Mouse (Mus musculus) layer of hippocampus, adult 9-10 months (tissue): ENCODE measurements at regions not wholly inside any gene's neighbourhood (a gene's known extent, or its start where the extent isn't known, plus 50 kb on each side); places are given as distances from the start of the nearest gene placed in this dataset.

Source experiments
- DNase-seq: peaks from one replicate; pipeline ENCODE4 v3.0.0; 2022; ENCODE audit warnings: low spot score

- no peak for DNase-seq
Measured at GRCm38 (mm10) chr4:152935484-152935883, 457.8 kb upstream of the Kcnab2 start.

DNA sequence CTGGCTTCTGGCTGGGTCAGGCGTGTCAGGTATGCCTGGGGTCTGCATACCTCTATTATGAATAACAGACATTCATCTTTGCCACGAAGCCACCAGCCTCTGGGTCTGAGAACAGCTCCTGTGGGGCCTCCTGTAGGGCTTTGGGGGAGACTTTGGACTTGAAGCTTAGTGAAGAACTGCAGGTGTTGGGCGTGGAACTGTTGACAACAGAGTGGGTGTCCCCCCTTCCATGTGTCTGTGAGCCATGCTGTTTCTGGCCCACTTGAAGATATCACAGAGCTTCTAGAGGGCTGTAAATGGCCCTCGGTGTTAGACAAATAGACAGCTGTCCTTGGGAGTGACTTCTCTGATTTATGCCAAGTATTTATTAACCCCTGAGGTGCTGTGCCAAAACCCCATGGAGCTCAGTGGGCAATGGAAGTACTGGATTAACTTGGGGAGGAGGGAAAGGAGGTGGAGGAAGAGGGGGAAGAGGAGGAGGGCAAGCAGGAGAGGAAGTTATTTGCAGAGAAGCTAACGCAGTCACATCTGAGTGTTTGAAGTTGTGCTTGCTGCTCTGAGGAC is 450.8 kb upstream of the Kcnab2 start:
- DNase-seq, result no peak

GRCm38 (mm10) chr4:152920261-152920660 is 442.6 kb upstream of the Kcnab2 start:
- no peak for DNase-seq

- DNase-seq, result no peak
Measured at GRCm38 (mm10) chr4:152919851-152920250, 442.2 kb upstream of the Kcnab2 start.

GRCm38 (mm10) chr4:152916576-152916975 is 438.9 kb upstream of the Kcnab2 start:
- no peak for DNase-seq

DNA sequence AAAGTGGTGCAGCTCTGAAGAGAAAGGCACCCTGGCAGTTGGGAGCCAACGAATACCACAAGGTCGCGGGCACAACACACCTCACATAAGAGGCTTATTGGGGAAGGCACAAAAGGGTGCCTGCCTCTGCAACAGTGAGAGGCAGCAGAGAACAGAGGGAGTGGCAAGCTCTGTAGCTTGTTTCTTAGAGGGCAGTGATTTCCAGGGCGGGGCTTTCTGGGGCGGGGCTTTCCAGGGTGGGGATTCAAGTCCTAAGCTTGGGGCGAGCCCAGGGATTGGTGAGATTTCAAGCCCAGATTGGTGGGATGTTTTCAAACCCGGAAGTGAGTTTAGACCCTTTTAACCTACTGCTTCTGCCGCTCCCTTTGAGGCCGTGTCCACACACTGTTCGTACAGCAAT is 435.8 kb upstream of the Kcnab2 start:
- no peak for DNase-seq

- DNase-seq, result no peak
Measured at GRCm38 (mm10) chr4:152912846-152913245, 435.2 kb upstream of the Kcnab2 start.

DNA sequence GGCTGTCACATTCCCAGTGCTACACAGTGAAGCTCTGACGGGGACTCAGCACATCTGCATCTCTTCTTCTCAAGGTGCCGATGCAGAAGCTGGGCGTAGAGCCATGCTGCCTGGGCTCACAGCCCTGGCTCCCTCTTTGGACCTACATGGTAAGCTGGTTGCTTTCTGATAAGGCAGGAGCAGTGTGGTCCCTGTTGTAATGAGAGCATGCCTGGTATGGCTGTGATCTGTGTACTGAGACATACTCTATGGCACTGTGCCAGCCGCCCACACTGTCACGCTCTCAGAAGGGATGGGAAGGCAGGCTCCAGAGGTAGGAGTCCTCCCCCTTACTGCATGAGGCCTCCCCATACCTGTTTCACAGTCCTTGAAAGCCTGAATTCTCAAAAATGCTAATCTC is 430.6 kb upstream of the Kcnab2 start:
- peak; percentile 9 for DNase-seq

- no peak for DNase-seq
Measured at GRCm38 (mm10) chr4:152902851-152903250, 425.2 kb upstream of the Kcnab2 start.

GRCm38 (mm10) chr4:152900049-152900448 is 422.4 kb upstream of the Kcnab2 start:
- DNase-seq, result peak; percentile 13

GRCm38 (mm10) chr4:152895076-152895475 is 417.4 kb upstream of the Kcnab2 start:
- DNase-seq, result no peak

DNA sequence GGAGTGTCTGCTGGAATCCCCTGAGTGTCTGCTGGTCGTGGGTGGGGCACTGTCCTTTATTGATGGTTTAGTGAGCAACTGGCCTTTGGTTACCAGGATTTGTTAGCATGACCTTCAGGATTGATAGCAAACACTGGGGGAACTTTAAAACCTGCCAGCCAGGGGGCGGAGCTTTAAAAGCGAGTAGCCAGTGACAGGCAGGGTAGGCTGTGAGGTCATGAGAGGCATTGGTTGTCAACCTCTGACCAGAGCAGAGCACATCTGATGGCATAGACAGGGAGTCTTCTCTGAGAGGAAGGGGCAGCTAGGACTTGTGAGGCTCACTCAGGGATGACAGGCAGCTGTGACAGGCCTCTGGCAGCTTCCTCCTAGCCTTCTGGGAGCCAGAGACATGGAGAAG is 415.3 kb upstream of the Kcnab2 start:
- DNase-seq, result no peak

DNA sequence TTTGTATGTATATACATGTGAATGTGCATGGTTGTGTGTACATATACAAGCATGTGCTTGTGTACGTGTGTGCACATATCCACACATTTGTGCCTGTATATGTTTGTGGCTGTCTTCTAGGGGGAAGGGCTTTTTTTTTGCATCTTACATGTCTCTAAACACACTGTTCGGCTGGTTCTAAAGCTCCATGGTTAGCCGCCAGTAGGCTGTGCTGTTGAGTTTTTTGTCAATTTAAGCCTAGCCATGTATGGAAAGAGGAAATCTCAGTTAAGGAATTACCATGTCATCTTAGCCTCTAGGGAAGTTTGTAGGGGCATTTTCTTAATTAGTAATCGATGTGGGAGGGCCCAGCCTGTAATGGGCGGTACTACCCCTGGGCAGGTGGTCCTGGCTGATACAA is 411.5 kb upstream of the Kcnab2 start:
- no peak for DNase-seq

DNA sequence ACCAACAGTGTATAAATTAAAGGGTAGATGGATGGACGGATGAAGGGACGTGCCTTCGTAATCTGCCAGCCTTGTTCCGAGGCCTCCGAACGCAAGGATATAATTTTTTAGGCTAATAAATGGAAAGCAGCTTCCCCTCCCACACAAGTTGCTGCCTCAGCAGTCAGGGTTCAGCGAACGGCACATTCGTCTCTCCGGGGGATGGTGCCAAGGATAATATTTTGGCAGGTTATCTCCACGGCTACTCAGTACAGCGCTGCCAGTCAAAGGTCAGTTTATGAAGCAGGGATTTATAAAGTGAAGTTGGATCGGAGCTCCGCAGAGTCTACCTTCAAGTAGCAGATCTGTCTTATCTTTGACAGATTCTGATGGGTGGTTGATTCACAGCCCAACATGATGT is 410.6 kb upstream of the Kcnab2 start:
- DNase-seq, result no peak

- no peak for DNase-seq
Measured at GRCm38 (mm10) chr4:152886773-152887172, 409.1 kb upstream of the Kcnab2 start.

DNA sequence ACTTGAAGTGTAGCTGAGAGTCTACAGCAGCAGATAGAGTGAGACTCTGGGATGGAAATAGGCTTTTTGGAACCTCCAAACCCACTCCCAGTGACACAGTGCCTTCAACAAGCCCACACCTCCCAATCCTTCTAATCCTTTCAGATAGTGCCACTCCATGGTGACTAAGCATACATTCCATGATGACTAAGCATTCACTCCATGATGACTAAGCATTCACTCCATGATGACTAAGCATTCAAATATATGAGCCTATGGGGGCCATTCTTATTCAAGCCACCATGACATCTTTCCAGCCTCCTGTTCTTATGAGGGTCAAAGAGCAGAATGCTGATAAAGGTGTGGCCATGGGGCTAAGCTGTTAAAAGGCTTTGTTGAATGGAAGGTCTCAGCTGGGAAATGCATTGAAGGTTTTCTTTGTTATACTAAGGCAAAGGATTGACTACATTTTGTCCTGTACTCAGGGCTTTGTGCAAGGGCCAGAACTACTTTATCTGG is 403.8 kb upstream of the Kcnab2 start:
- no peak for DNase-seq

DNA sequence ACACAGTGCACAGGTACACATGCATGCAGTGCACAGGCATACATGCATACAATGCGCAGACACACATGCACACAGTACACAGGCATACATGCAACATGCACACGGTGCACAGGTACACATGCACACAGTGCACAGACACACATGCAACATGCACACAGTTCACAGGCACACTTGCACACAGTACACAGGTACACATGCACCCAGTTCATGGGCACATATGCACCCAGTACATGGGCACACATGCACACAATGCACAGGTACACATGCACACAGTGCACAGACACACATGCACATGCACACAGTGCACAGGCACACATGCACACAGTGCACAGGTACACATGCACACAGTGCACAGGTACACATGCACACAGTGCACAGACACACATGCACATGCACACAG is 402.7 kb upstream of the Kcnab2 start:
- DNase-seq, result no peak

GRCm38 (mm10) chr4:152878941-152879340 is 401.3 kb upstream of the Kcnab2 start:
- DNase-seq, result no peak

DNA sequence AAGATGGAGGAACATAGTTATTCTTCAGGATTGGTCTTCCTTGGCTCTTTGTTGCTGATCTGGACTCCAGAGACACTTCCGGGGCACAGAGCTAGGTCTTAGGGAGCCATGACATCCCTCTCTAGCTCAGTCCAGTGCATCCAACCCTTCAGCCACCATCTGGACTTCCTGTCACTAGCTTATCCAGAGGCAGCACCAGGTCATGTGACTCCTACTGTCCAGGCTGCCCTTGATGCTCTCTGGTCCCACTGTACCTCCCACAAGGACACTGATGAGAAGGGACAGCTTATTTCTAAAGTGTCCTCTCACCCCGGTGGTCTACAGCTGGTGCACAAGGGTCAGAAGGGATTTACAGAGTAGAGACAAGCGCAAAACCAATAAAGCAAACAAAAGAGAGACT is 400.7 kb upstream of the Kcnab2 start:
- no peak for DNase-seq

DNA sequence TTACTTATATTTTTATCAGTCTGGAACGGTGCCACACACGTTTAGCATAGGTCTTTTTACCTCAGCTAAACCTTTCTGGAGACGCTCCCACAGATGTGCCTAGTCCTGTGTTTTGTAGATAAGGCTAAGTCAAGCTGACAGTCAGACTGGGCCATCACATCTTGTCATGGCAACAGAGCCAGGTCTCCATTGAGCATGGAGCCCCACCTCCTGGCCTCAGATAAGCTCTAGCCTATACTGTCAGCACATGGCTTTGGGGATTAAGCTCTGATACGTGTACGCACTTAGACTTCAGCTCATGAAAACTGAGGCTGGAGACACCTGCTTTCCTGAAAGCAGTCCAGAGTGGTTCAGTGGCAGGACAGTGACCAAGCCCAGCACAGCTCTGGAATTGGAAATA is 392.4 kb upstream of the Kcnab2 start:
- no peak for DNase-seq

- no peak for DNase-seq
Measured at GRCm38 (mm10) chr4:152865894-152866293, 388.2 kb upstream of the Kcnab2 start.

- DNase-seq, result no peak
Measured at GRCm38 (mm10) chr4:152862818-152863614, 385.3 kb upstream of the Kcnab2 start.

DNA sequence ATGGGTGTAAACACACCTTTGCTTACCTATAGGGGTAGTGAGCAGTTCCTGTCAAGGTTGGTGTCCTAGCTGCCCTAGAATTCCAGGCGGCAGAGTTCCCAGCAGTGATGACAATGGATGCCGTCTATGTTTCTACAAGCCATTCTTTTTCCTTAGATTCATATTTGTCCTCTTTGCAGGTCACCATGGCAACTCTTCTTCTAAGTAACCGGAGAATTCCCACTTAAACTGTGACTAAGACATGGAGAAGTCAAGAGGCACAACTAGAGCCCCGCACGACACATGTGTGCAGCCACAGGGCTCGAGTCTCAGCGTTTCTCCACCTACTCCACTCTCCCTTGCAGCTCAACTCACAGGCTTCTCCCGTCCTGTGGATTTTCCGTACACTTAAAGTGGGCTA is 381.5 kb upstream of the Kcnab2 start:
- DNase-seq, result no peak

DNA sequence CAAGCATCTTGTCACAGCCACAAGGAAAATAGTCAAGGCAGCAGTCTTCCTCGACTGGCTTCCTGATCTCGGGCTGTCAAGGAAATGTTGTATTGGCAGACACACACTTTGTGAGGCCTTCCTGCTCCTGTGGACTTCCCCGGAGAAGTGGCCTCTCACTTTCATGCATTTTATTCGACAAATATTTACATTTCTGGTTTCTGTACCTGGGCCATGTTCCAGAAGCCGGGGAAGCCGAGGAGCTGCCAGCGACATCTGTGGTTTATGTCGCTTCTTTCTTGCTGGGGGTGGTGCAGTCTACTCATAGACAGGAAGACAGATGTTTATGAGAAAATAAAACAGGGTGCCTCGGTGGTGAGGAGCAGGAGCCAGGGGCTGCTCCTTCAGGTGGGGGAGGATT is 372.5 kb upstream of the Kcnab2 start:
- DNase-seq, result no peak
